Mouse (Mus musculus): Measurements from ENCODE around the gene Pak4.

GRCm38 (mm10) chr7:28540526-28540925, 57.5 kb downstream of the Pak4 start, which contains the start of gene Sycn:
- TF ChIP-seq GATA1 (IDR thresholded peaks at IDR 0.05; ENCODE audit: low read length) (no peak), TAL1 (IDR thresholded peaks at IDR 0.05; ENCODE audit: low read length) (no peak)
